Mouse (Mus musculus): ENCODE measurements around the gene Gm20741. TPM values are rescaled to one million over a fixed set of nuclear protein-coding genes. Genes with fewer than 3 reads are reported as not detected.

Gene Gm20741
- polyA plus RNA-seq (2015; fragmentation: Nextera tagmentation; extraction: Ambion mirVana): not detected in 2 replicates

GRCm38 (mm10) chr16:88811827-88812226 lies at the start of gene Gm20741:
Gene Gm20741, minus strand, starts transcription at chr16:88812220.
- H3K9ac ChIP-seq: no peak within 1 kb of the TSS
- no peak within 1 kb of the TSS for H3K4me3 ChIP-seq (replicated peaks)
- WGBS: 80% methylated on average over 2 of the region's 2 CpGs
- no peaks in the 10 kb centered on the region for H3K4me1 ChIP-seq
- no peak for ATAC-seq (ENCODE audit: insufficient read depth, low FRiP score, low read depth)
- no peak within 1 kb of the TSS for H3K27ac ChIP-seq
- no peak within 1 kb of the TSS for H3K4me2 ChIP-seq
- no peaks in the 10 kb centered on the region for H3K27me3 ChIP-seq (replicated peaks)
- H3K36me3 ChIP-seq: no peaks in the 10 kb centered on the region
- no peaks in the 10 kb centered on the region for H3K9me3 ChIP-seq

DNA sequence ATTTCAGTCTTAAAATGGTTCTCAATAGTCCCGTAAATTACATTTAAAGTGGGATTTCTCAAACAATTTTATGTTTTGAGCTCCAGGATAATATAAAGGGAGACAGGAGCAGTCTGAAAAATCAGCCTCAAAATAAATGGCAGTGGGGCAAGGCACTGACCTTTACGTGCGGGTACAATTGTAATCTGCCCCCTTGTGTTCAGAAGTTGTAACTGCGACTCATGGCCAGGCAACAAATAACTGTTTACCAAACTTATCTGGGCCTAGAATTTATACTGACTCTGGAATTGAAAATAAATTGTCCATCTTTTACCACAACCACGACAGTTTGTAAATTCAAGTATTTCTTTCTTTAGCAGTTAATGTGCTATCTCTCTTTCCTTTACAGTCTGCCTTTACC lies 39.4 kb upstream of the Gm20741 start:
- 23% methylated on average over 5 of the region's 5 CpGs for WGBS
- Histone ChIP-seq H3K27ac (no peak overlapping the region), H3K36me3 (no peaks in the 10 kb centered on the region), H3K4me3 (replicated peaks) (no peak overlapping the region), H3K9ac (no peak overlapping the region), H3K9me3 (no peaks in the 10 kb centered on the region), H3K4me1 (no peaks in the 10 kb centered on the region), H3K27me3 (replicated peaks) (no peaks in the 10 kb centered on the region), H3K4me2 (no peak overlapping the region)
- no peak for ATAC-seq (ENCODE audit: insufficient read depth, low FRiP score, low read depth)

DNA sequence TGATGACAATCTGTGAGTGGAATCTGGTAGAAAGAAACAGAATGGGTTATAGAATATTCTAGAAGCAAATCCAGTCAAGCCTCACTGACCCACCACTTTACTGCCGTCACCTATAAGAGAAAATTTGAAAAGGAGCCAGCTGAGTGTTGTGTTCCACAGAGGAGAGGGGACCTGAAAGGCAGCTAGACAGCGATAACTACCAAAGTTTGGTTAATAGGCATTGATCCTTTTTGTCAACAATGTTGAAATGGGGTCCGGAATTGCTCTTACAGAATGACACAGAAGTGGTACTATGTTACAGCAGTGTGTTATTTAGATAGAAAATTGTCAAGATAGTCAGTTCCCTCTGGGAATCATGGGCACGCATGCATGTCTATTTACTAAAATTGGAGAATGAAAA lies 36.5 kb upstream of the Gm20741 start:
- Histone ChIP-seq H3K9me3 (no peaks in the 10 kb centered on the region), H3K36me3 (no peaks in the 10 kb centered on the region), H3K4me1 (no peaks in the 10 kb centered on the region), H3K4me2 (no peak overlapping the region), H3K27ac (no peak overlapping the region), H3K9ac (no peak overlapping the region), H3K27me3 (replicated peaks) (no peaks in the 10 kb centered on the region), H3K4me3 (replicated peaks) (no peak overlapping the region)
- WGBS: 68% methylated on average over 4 of the region's 4 CpGs
- ATAC-seq (ENCODE audit: insufficient read depth, low FRiP score, low read depth): no peak

- no peak overlapping the region for H3K4me3 ChIP-seq (replicated peaks)
- H3K27me3 ChIP-seq (replicated peaks): no peaks in the 10 kb centered on the region
- ATAC-seq (ENCODE audit: insufficient read depth, low FRiP score, low read depth): no peak
- no peaks in the 10 kb centered on the region for H3K9me3 ChIP-seq
- no peaks in the 10 kb centered on the region for H3K36me3 ChIP-seq
- WGBS: 87% methylated on average over 1 of the region's 1 CpGs
- H3K4me2 ChIP-seq: no peak overlapping the region
- H3K4me1 ChIP-seq: no peaks in the 10 kb centered on the region
- H3K9ac ChIP-seq: no peak overlapping the region
- no peak overlapping the region for H3K27ac ChIP-seq
These were observed 35.3 kb upstream of the Gm20741 start for GRCm38 (mm10) chr16:88847363-88847762.

DNA sequence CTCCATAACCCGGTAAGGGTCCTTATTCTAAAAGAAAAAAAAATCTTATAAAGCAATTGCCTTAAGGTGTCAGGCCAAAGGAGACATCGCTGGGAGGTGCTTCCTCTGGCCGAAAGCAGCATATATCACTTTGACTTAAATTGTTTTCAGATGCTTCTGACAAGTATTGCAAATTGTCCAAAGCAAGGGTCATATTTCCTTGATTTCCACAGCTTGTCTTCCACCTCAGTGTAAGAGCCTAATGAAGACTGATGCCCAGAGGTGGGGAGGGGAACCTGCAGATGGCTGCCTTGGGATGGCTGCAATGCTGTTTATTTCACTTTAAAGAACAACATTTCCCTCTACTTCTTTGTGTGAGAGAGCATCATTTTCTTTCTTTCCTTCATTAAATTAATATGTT lies 15.0 kb upstream of the Gm20741 start:
- H3K9ac ChIP-seq: no peak overlapping the region
- no peaks in the 10 kb centered on the region for H3K9me3 ChIP-seq
- H3K27ac ChIP-seq: no peak overlapping the region
- H3K4me3 ChIP-seq (replicated peaks): no peak overlapping the region
- no peak overlapping the region for H3K4me2 ChIP-seq
- 51% methylated on average over 3 of the region's 3 CpGs for WGBS
- no peaks in the 10 kb centered on the region for H3K4me1 ChIP-seq
- no peak for ATAC-seq (ENCODE audit: insufficient read depth, low FRiP score, low read depth)
- H3K36me3 ChIP-seq: no peaks in the 10 kb centered on the region
- H3K27me3 ChIP-seq (replicated peaks): no peaks in the 10 kb centered on the region

- H3K4me1 ChIP-seq: no peaks in the 10 kb centered on the region
- H3K4me3 ChIP-seq (replicated peaks): no peak within 1 kb of the TSS
- no peaks in the 10 kb centered on the region for H3K27me3 ChIP-seq (replicated peaks)
- ATAC-seq (ENCODE audit: insufficient read depth, low FRiP score, low read depth): no peak
- no peaks in the 10 kb centered on the region for H3K36me3 ChIP-seq
- H3K4me2 ChIP-seq: no peak within 1 kb of the TSS
- no peaks in the 10 kb centered on the region for H3K9me3 ChIP-seq
- WGBS: 85% methylated on average over 9 of the region's 9 CpGs
- no peak within 1 kb of the TSS for H3K9ac ChIP-seq
- no peak within 1 kb of the TSS for H3K27ac ChIP-seq
These were observed 14.2 kb upstream of the Gm20741 start, which contains the start of gene Krtap14 for GRCm38 (mm10) chr16:88826095-88826652. Gene Krtap14, minus strand, starts transcription at chr16:88826145.

DNA sequence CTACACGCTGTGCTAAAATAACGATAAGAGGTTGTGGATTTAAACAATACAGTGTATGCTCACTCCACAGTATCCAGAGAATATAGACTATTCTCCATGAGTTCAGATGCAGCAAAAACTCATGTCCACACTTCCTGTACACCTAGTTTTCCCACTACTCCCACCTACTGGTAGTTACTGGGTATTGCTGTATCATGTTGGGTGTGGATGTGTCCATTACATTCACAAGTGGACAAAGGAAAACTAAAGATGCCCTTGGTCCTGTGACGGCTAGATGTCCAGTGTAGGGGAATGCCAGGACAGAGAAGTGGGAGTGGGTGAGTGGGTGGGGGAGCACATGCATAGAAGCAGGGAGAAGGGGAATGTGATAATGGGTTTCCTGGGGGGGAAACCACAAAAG lies 11.7 kb upstream of the Gm20741 start:
- no peaks in the 10 kb centered on the region for H3K9me3 ChIP-seq
- no peak overlapping the region for H3K4me3 ChIP-seq (replicated peaks)
- H3K27ac ChIP-seq: no peak overlapping the region
- no peak overlapping the region for H3K9ac ChIP-seq
- H3K27me3 ChIP-seq (replicated peaks): no peaks in the 10 kb centered on the region
- no peak for ATAC-seq (ENCODE audit: insufficient read depth, low FRiP score, low read depth)
- H3K36me3 ChIP-seq: no peaks in the 10 kb centered on the region
- no peaks in the 10 kb centered on the region for H3K4me1 ChIP-seq
- H3K4me2 ChIP-seq: no peak overlapping the region
- 83% methylated on average over 3 of the region's 3 CpGs for WGBS

- no peak within 1 kb of the TSS for H3K4me3 ChIP-seq (replicated peaks)
- H3K9ac ChIP-seq: no peak within 1 kb of the TSS
- no peaks in the 10 kb centered on the region for H3K27me3 ChIP-seq (replicated peaks)
- no peak within 1 kb of the TSS for H3K4me2 ChIP-seq
- ATAC-seq (ENCODE audit: insufficient read depth, low FRiP score, low read depth): no peak
- no peak within 1 kb of the TSS for H3K27ac ChIP-seq
- H3K4me1 ChIP-seq: no peaks in the 10 kb centered on the region
- H3K36me3 ChIP-seq: no peaks in the 10 kb centered on the region
- 76% methylated on average over 3 of the region's 3 CpGs for WGBS
- H3K9me3 ChIP-seq: no peaks in the 10 kb centered on the region
These were observed 8.0 kb upstream of the Gm20741 start, which contains the start of gene Krtap15 for GRCm38 (mm10) chr16:88820066-88820465. Gene Krtap15, plus strand, starts transcription at chr16:88820215.

DNA sequence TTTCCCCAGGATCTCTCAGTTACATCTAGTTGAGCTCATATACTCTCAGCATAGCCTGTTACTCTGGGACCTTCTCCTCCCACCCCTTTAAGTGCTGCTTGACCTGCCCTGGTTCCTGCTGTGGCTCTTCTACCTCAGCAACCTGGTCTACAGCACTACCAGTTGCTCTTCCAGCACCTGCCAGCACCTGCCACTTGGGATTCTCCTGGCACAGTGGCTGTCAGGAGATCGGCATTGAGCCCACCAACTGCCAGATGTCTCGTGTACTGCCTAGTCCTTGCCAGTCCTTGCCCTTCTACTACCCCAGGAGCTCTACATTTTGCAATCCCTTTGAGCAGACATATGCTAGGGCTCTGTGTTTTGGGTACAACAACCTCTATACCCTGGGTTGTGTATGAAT lies 25.2 kb downstream of the Gm20741 start:
- Histone ChIP-seq H3K9ac (no peak overlapping the region), H3K4me1 (no peaks in the 10 kb centered on the region), H3K9me3 (no peaks in the 10 kb centered on the region), H3K4me2 (no peak overlapping the region), H3K4me3 (replicated peaks) (no peak overlapping the region), H3K27ac (no peak overlapping the region), H3K36me3 (no peaks in the 10 kb centered on the region), H3K27me3 (replicated peaks) (no peaks in the 10 kb centered on the region)
- ATAC-seq (ENCODE audit: insufficient read depth, low FRiP score, low read depth): no peak
- WGBS: 65% methylated on average over 2 of the region's 2 CpGs

DNA sequence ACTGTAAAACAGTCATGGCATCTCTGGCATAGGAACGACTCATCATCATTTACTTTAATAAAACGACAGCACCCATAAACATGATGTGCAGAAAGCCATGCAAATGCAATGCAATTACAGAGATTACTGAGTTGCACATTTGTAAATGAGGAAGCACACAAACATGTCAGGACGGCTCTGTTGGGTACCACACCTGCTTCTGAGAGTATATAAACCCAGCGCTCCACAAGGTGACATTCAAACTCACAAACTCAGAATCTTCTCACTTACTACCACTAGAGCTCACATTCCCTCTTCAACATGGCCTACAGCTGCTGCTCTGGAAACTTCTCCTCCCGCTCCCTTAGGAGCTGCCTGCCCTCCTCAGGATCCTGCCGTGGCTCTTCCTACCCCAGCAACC lies 34.4 kb downstream of the Gm20741 start, which contains the start of gene Gm5965:
Gene Gm5965, plus strand, starts transcription at position 301 of the 400 bp plus-strand sequence.
- no peak for ATAC-seq (ENCODE audit: insufficient read depth, low FRiP score, low read depth)
- H3K27ac ChIP-seq: no peak within 1 kb of the TSS
- H3K4me2 ChIP-seq: no peak within 1 kb of the TSS
- H3K9me3 ChIP-seq: no peaks in the 10 kb centered on the region
- no peaks in the 10 kb centered on the region for H3K27me3 ChIP-seq (replicated peaks)
- 83% methylated on average over 6 of the region's 6 CpGs for WGBS
- H3K36me3 ChIP-seq: no peaks in the 10 kb centered on the region
- no peaks in the 10 kb centered on the region for H3K4me1 ChIP-seq
- no peak within 1 kb of the TSS for H3K9ac ChIP-seq
- H3K4me3 ChIP-seq (replicated peaks): no peak within 1 kb of the TSS

DNA sequence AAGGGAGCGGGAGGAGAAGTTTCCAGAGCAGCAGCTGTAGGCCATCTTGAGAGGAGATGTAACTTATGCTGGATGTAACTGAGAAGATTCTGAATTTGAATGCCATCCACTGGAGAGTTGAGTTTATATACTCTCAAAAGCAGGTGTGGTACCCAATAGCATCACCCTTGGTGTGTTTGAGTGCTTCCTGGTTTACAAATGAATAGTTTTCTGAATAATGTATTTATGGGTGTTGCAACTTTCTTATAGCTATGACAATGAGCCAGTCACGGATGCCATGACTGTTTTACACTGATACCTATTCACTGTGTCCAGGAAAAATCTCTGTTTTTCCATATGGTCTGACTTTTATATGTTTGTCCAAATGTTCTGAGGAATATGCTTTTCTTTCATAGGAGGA lies 37.9 kb downstream of the Gm20741 start, which contains the start of gene 2310057N15Rik:
Gene 2310057N15Rik, minus strand, starts transcription at position 101 of the 400 bp plus-strand sequence.
- Histone ChIP-seq H3K4me2 (no peak within 1 kb of the TSS), H3K27ac (no peak within 1 kb of the TSS), H3K27me3 (replicated peaks) (no peaks in the 10 kb centered on the region), H3K4me1 (no peaks in the 10 kb centered on the region), H3K9me3 (no peaks in the 10 kb centered on the region), H3K4me3 (replicated peaks) (no peak within 1 kb of the TSS), H3K36me3 (no peaks in the 10 kb centered on the region), H3K9ac (no peak within 1 kb of the TSS)
- 82% methylated on average over 2 of the region's 2 CpGs for WGBS
- ATAC-seq (ENCODE audit: insufficient read depth, low FRiP score, low read depth): no peak

Data from stomach, embryonic 15.5 days (tissue).